Mouse (Mus musculus): ENCODE data around the gene Atxn1. TPM values are rescaled to one million over a fixed set of nuclear protein-coding genes. Genes with fewer than 3 reads are reported as not detected.

Atxn1 gene
- polyA plus RNA-seq, 1 experiment from 2014 or later = 6.3 TPM

GRCm38 (mm10) chr13:45798248-45798647, 166.6 kb downstream of the Atxn1 start:
- no peaks in the 10 kb centered on the region for H3K27me3 ChIP-seq
- no peak overlapping the region for H3K4me2 ChIP-seq
- no peak overlapping the region for H3K4me3 ChIP-seq (replicated peaks)
- H3K4me1 ChIP-seq = 0 out of 2 replicates have a peak, but pooled peaks cover 5% of the 10 kb centered on the region
- no peak overlapping the region for H3K27ac ChIP-seq
- H3K9ac ChIP-seq = no peak overlapping the region
- 74% methylated on average over 4 of the region's 4 CpGs for WGBS
- ATAC-seq (replicated peaks; ENCODE audit: low FRiP score) = no peak
- H3K9me3 ChIP-seq (replicated peaks) = no peaks in the 10 kb centered on the region
- H3K36me3 ChIP-seq = peaks cover 13% of the 10 kb centered on the region

DNA sequence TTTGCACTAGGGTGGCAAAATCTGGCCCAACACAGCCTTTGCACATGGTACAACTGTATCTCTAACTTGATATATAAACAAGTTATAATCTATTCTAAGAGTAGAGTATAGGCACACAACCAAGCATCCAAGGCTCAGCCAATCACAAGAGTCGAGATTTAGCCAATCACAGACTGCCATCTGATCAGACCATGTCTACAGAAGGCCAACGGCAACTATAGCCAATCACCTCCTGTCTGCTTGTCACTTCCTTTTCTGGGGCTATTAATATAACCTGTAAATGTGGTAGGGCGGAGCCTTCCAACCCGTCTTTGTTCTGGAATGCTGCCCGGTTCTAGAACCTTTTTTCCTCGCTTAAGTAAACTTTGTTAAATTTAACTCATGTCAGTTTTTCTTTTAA, 167.1 kb downstream of the Atxn1 start:
- Histone ChIP-seq H3K4me3 (replicated peaks) (no peak overlapping the region), H3K4me1 (0 out of 2 replicates have a peak, but pooled peaks cover 5% of the 10 kb centered on the region), H3K9me3 (replicated peaks) (no peaks in the 10 kb centered on the region), H3K27ac (no peak overlapping the region), H3K4me2 (no peak overlapping the region), H3K36me3 (peaks cover 13% of the 10 kb centered on the region), H3K27me3 (no peaks in the 10 kb centered on the region), H3K9ac (no peak overlapping the region)
- 67% methylated on average over 6 of the region's 6 CpGs for WGBS
- no peak for ATAC-seq (replicated peaks; ENCODE audit: low FRiP score)

- Histone ChIP-seq H3K9me3 (replicated peaks) (no peaks in the 10 kb centered on the region), H3K27me3 (no peaks in the 10 kb centered on the region), H3K4me3 (replicated peaks) (no peak overlapping the region), H3K4me1 (0 out of 2 replicates have a peak, but pooled peaks cover 5% of the 10 kb centered on the region), H3K4me2 (no peak overlapping the region), H3K36me3 (peaks cover 13% of the 10 kb centered on the region), H3K27ac (0 out of 2 replicates have a peak overlapping the region, but pooled peaks have one; percentile 27), H3K9ac (no peak overlapping the region)
- ATAC-seq (replicated peaks; ENCODE audit: low FRiP score) = no peak
- 43% methylated on average over 6 of the region's 6 CpGs for WGBS
These were observed 168.5 kb downstream of the Atxn1 start for GRCm38 (mm10) chr13:45796286-45796685.

- H3K36me3 ChIP-seq = peaks cover 13% of the 10 kb centered on the region
- H3K9ac ChIP-seq = no peak overlapping the region
- H3K4me3 ChIP-seq (replicated peaks) = no peak overlapping the region
- H3K4me1 ChIP-seq = 0 out of 2 replicates have a peak, but pooled peaks cover 5% of the 10 kb centered on the region
- no peak overlapping the region for H3K27ac ChIP-seq
- H3K9me3 ChIP-seq (replicated peaks) = no peaks in the 10 kb centered on the region
- 75% methylated on average over 3 of the region's 3 CpGs for WGBS
- no peaks in the 10 kb centered on the region for H3K27me3 ChIP-seq
- ATAC-seq (replicated peaks; ENCODE audit: low FRiP score) = no peak
- H3K4me2 ChIP-seq = no peak overlapping the region
These were observed 171.0 kb downstream of the Atxn1 start for GRCm38 (mm10) chr13:45793796-45794195.

DNA sequence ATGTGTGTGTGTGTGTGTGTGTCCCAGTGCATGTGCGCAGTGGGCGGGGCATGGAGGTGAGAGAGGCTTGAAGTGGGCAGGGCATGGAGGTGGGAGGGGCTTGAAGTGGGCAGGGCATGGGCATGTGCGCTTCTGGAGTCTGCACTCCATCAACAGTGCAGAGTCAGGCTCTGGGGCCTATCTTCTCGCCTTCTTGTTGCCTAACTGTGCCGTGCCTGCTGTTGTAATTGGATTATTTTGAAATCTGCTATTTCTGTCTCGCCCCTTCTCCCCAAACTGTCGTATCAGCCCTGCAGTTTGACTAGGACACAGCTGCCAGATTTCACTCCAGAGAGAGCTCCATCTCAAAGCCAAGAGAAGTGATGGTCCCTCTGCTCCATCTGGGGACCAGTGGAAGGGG, 178.4 kb downstream of the Atxn1 start:
- no peak overlapping the region for H3K4me2 ChIP-seq
- H3K9me3 ChIP-seq (replicated peaks) = no peaks in the 10 kb centered on the region
- no peaks in the 10 kb centered on the region for H3K4me1 ChIP-seq
- no peak overlapping the region for H3K27ac ChIP-seq
- H3K27me3 ChIP-seq = no peaks in the 10 kb centered on the region
- WGBS = 89% methylated on average over 7 of the region's 7 CpGs
- ATAC-seq (replicated peaks; ENCODE audit: low FRiP score) = no peak
- H3K9ac ChIP-seq = no peak overlapping the region
- no peak overlapping the region for H3K4me3 ChIP-seq (replicated peaks)
- H3K36me3 ChIP-seq = no peaks in the 10 kb centered on the region; the same call in 1 of the 2 replicates

GRCm38 (mm10) chr13:45783681-45784080, 181.1 kb downstream of the Atxn1 start:
- no peaks in the 10 kb centered on the region for H3K9me3 ChIP-seq (replicated peaks)
- no peak for ATAC-seq (replicated peaks; ENCODE audit: low FRiP score)
- H3K9ac ChIP-seq = no peak overlapping the region
- WGBS = 79% methylated on average over 10 of the region's 10 CpGs
- H3K4me1 ChIP-seq = no peaks in the 10 kb centered on the region
- H3K4me2 ChIP-seq = no peak overlapping the region
- no peaks in the 10 kb centered on the region; the same call in 1 of the 2 replicates for H3K36me3 ChIP-seq
- no peak overlapping the region for H3K4me3 ChIP-seq (replicated peaks)
- no peak overlapping the region for H3K27ac ChIP-seq
- H3K27me3 ChIP-seq = no peaks in the 10 kb centered on the region

GRCm38 (mm10) chr13:45778750-45779149, 186.1 kb downstream of the Atxn1 start:
- Histone ChIP-seq H3K4me2 (no peak overlapping the region), H3K4me3 (replicated peaks) (no peak overlapping the region), H3K27me3 (no peaks in the 10 kb centered on the region), H3K27ac (no peak overlapping the region), H3K36me3 (no peaks in the 10 kb centered on the region), H3K4me1 (peaks cover 10% of the 10 kb centered on the region; the same call in 1 of the 2 replicates), H3K9me3 (replicated peaks) (no peaks in the 10 kb centered on the region), H3K9ac (no peak overlapping the region)
- ATAC-seq (replicated peaks; ENCODE audit: low FRiP score) = no peak
- 90% methylated on average over 5 of the region's 5 CpGs for WGBS

DNA sequence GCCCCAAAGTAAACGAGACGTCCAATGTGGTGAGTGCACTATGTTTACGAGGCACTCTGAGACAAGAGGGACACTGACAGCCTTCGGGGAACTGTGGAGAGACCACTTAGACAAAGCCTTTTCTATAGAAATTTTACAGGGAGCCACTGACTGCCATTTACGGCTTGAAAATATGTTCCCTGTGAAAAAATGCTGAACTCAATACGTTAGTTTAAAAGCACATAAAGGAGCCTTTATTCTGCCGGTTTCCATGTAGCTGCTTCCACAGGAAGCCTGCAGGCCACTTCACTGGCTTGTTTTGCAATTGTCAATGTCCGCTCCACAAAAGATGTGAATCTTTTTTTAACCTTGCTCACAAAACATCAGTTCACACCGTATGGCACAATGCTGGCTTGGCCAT, 186.6 kb downstream of the Atxn1 start:
- no peak overlapping the region for H3K4me3 ChIP-seq (replicated peaks)
- peaks cover 10% of the 10 kb centered on the region; the same call in 1 of the 2 replicates for H3K4me1 ChIP-seq
- no peaks in the 10 kb centered on the region for H3K36me3 ChIP-seq
- no peak overlapping the region for H3K9ac ChIP-seq
- no peak overlapping the region for H3K27ac ChIP-seq
- H3K27me3 ChIP-seq = no peaks in the 10 kb centered on the region
- 32% methylated on average over 9 of the region's 9 CpGs for WGBS
- no peak for ATAC-seq (replicated peaks; ENCODE audit: low FRiP score)
- no peak overlapping the region for H3K4me2 ChIP-seq
- no peaks in the 10 kb centered on the region for H3K9me3 ChIP-seq (replicated peaks)

DNA sequence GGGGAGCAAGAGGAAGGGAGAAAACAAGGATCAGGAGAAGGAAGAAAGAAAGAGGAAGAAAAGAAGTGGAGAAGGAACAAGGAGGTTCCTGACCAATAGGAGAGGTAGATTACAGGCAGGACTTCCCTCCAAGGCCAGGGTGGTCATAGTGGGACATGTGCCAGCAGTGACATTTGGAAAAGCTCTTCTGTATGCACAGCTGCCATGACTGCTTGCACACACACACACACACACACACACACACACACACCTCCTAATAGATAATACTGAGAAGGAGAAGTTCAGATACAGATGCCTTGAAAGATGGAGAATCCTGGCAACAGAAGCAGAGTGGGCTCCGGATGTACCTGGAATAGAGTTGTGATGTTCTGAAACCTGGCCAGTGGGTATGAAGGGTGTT, 189.3 kb downstream of the Atxn1 start:
- whole genome bisulfite sequencing = 95% methylated on average over 1 of the region's 1 CpGs
- no peak overlapping the region for H3K4me2 ChIP-seq
- H3K9ac ChIP-seq = no peak overlapping the region
- H3K9me3 ChIP-seq (replicated peaks) = no peaks in the 10 kb centered on the region
- H3K4me1 ChIP-seq = peaks cover 10% of the 10 kb centered on the region; the same call in 1 of the 2 replicates
- ATAC-seq (replicated peaks; ENCODE audit: low FRiP score) = no peak
- H3K27ac ChIP-seq = no peak overlapping the region
- H3K4me3 ChIP-seq (replicated peaks) = no peak overlapping the region
- no peaks in the 10 kb centered on the region for H3K27me3 ChIP-seq
- no peaks in the 10 kb centered on the region for H3K36me3 ChIP-seq

DNA sequence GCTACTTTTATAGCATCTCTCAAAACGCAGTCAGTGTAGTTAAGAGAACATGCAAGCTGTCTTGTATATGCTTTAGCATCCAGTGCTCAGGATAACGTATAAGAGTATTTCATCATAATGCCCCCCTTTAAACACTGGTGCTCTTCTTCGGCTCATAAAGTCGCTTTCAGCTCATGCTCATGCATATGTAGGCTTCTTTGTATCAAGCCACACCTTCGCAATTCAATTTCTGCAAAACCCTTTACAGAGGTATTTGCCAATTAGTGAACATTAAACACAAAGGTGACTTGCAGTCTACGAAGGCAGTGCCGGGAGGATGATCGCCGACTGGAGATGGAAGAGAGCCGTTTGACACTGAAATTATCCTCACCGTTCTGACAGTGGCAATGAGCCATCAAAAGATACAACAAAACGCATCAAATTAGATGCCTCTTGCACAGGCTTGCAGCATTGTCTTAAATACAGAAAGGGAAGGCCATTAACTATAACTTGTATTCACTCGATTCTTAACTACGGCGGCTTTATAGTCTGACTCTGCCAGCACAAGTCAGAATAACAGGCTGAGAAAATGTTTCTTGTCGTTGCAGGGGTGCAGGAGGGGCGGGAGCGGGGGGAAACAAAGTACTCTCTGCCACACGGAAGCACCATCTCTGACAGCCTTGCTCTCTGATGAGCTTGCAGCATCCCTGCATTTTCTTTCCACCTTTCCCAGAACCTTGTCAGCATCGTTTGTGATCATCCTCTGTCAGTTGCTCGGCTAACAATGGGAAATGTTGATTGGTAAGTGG, 191.2 kb downstream of the Atxn1 start:
- no peaks in the 10 kb centered on the region for H3K9me3 ChIP-seq (replicated peaks)
- WGBS = 67% methylated on average over 21 of the region's 21 CpGs

DNA sequence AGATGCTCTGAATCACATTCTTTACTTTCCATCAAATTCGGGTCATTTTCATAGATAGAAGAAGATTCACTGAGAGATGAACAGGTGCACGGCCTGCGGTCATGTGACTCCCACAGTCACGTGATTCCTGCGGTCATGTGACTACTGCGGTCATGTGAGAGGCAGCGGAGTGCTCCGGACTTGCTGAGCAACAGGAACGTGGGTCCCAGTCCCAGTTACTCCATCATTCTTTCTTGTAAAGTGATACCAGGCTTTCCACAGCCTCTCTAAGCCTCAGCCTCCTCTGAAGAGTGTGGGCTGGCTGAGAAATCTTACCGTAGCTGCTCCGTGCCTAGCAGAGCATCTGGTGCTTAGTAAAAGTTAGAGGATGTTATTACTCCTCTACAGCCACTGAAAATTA, 195.1 kb downstream of the Atxn1 start:
- Histone ChIP-seq H3K27ac (no peak overlapping the region), H3K4me3 (replicated peaks) (no peak overlapping the region), H3K9ac (no peak overlapping the region), H3K27me3 (no peaks in the 10 kb centered on the region), H3K4me2 (no peak overlapping the region), H3K36me3 (peaks cover 6% of the 10 kb centered on the region; the same call in 1 of the 2 replicates), H3K4me1 (no peaks in the 10 kb centered on the region), H3K9me3 (replicated peaks) (no peaks in the 10 kb centered on the region)
- ATAC-seq (replicated peaks; ENCODE audit: low FRiP score) = no peak
- 88% methylated on average over 11 of the region's 11 CpGs for WGBS

More for the DNA sequence above, 191.2 kb downstream of the Atxn1 start:
- H3K27ac ChIP-seq = no peak overlapping the region
- no peak for ATAC-seq (replicated peaks; ENCODE audit: low FRiP score)
- peaks cover 10% of the 10 kb centered on the region; the same call in 1 of the 2 replicates for H3K4me1 ChIP-seq
- H3K27me3 ChIP-seq = no peaks in the 10 kb centered on the region
- no peak overlapping the region for H3K4me3 ChIP-seq (replicated peaks)
- H3K4me2 ChIP-seq = no peak overlapping the region
- no peak overlapping the region for H3K9ac ChIP-seq
- peaks cover 6% of the 10 kb centered on the region; the same call in 1 of the 2 replicates for H3K36me3 ChIP-seq

DNA sequence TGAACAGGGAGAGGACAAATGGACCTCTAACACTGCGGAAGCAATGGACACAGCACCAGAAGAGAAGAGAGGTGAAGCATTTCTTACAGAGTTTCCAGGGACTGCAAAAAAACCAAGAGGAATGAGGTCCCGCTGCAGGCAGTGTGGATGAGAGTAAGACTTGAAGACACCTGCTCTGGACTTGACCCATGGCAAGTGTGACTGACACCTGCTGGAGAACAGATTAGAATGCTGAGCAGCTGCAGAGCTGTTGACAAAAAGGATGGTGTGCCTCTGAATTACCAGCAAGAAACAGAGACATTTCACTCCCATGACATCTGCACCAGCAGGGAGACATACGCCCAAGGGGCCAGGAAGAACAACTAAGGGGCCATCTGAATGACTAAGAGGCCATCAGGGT, 196.6 kb downstream of the Atxn1 start:
- H3K4me2 ChIP-seq = no peak overlapping the region
- 90% methylated on average over 3 of the region's 3 CpGs for whole genome bisulfite sequencing
- H3K27me3 ChIP-seq = no peaks in the 10 kb centered on the region
- ATAC-seq (replicated peaks; ENCODE audit: low FRiP score) = no peak
- H3K9me3 ChIP-seq (replicated peaks) = no peaks in the 10 kb centered on the region
- H3K27ac ChIP-seq = no peak overlapping the region
- H3K36me3 ChIP-seq = peaks cover 6% of the 10 kb centered on the region; the same call in 1 of the 2 replicates
- H3K4me3 ChIP-seq (replicated peaks) = no peak overlapping the region
- H3K9ac ChIP-seq = no peak overlapping the region
- H3K4me1 ChIP-seq = no peaks in the 10 kb centered on the region
